Mouse (Mus musculus) heart, postnatal 14 days (tissue): Measurements from ENCODE around the gene Cyp2u1. TPM values are rescaled to one million over a fixed set of nuclear protein-coding genes. Genes with fewer than 3 reads are reported as not detected.
A peak's percentile ranks its signal among the peaks of the same experiment; 100 is the strongest.

Experiments used
- DNase-seq, 2 experiments: peaks; one replicate each; pipeline ENCODE4 v3.0.0; 2021 to 2022
- intact Hi-C: fragments of 180-260 bp; cut with DNase I; formaldehyde crosslinking; loops from one replicate; pipeline ENCODE4 v1.15.1; 2025
- total RNA-seq, 2 experiments: library from RNA; stranded (reverse); gene quantifications; 2 replicates each; pipeline ENCODE4 v1.2.3; 2021

Gene Cyp2u1
- total RNA-seq, 2 experiments from 2014 or later, result 27.8 to 30.0 TPM

DNA sequence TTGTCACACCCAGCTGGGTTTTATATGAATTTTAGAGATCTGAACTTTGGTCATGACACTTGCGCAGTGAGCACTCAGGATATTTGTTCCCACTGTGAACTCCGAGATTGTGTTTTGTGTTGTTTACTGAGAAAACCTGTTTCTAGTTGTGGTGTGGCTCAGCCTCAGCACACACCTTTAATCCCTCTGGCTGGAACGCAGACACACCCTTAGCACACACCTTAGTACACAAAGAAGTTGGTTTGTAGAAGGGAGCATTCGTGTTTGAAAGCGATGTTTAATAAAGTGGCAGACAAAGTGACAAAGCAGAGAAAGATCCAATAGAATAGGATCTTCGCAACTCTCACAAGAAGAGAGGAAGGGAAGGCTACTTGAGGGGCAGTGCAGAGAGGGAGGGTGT, 42.6 kb downstream of the Cyp2u1 start:
- no peak for DNase-seq
- intact Hi-C loops, result no loop called here

- no peak for DNase-seq
- intact Hi-C loops, result no loop called here
Measured at GRCm38 (mm10) chr3:131259392-131259965, 43.5 kb downstream of the Cyp2u1 start.

DNA sequence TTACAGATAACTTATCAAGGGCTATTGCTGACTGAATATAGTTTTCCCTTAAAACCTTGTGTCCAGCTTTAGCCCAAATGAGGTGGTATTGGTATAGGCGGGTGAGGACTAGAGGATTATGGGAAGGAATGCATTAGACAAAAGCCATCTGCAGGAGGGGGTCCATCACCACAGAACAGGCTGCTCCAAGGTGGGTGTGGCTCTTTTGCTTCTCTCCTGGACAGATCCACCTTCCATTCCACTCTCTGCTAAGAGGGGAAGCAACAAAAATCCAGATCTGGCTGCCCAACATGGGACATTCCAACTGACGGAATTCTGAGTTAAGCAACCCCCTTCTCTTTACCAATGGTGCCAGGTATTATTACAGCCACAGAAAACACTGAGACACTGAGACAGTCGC, 44.1 kb downstream of the Cyp2u1 start:
- no peak for DNase-seq
- intact Hi-C loops, result no loop called here

GRCm38 (mm10) chr3:131255399-131255981, 47.5 kb downstream of the Cyp2u1 start:
- no peak for DNase-seq
- intact Hi-C loops, result no loop called here

GRCm38 (mm10) chr3:131254991-131255390, 48.0 kb downstream of the Cyp2u1 start:
- DNase-seq, result no peak
- intact Hi-C loops, result no loop called here

DNA sequence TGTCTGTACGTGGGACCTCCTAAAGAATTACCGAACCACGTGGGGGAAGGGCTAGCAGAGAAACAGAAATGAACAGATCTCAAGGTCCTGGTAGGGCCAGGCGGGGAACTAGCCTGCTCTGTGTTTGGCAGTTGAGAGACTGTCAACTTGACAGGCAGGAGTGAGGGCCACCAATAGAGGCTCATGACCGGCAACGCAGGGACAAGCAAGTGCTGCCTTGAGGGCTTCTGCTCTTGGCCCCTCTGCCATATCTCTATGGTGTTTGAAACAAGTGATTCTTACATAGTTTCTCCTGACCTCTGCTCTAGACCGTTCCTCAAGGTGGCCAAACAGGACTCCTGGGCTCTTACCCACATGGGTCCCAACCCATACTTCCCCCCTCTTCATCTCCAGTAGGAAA, 51.4 kb downstream of the Cyp2u1 start:
- no peak for DNase-seq
- intact Hi-C loops, result no loop called here

DNA sequence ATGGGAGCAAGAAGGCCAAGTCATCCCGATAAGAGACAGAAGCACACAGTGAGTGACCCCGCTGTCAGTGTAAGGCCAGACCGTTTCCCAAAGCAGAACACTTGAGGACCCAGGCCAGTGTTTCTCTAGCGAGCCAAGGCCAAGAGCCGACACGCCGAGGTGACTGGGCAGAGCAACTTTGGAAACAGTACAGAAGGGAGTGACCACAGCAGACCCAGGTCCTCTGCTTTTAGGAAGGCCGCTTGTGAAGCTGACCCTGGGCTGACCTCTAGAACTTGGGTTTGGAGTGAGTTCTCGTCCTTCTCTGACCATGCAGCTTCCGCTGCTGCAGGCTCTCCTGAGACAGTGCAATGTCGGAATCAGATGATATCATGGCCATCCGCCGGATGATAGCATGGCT, 52.0 kb downstream of the Cyp2u1 start:
- intact Hi-C loops, result no loop called here
- no peak for DNase-seq

- intact Hi-C loops, result no loop called here
- no peak for DNase-seq
Measured at GRCm38 (mm10) chr3:131250283-131250682, 52.7 kb downstream of the Cyp2u1 start.

DNA sequence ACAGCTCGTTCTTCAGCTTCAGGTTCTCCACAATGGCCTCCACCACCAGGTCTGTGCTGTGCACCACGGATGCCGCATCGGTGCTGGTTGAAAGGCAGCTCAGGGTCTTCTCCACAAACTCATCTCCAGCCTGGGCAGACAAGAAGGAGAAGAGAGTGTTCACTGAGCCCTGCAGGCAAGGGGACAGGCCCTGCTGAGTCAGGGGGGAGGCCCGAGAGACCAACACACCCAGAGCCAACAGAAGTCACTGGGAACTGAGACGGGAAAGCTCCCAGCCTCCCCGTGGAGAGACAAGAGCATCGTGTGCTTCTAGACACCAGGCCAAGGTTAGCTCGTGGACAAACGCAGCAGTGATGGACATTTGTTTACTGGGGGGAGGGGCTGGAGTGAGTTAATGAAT, 54.6 kb downstream of the Cyp2u1 start:
- intact Hi-C loops, result loop anchor here (2.0 kb wide), 1 partner anchor 20 kb away; no protein-coding TSS in a partner anchor
- DNase-seq, result no peak

DNA sequence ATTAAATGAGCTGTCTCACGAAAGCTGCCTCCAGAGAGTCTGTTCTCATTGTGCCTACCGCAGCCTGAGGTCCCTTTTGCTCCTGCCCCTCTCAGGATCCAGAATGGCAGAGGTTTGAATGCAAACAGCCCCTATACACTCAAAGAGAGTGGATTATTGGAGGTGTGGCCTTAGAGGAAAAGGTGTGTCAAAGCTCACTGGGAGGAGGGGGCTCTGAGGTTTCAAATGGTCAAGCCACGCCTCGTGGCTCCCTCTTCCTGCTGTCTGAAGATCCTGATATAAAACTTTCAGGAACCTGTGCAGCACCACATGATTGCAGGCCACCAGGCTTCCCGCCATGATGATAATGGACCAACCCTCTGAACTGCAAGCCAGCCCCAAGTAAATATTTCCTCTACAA, 55.2 kb downstream of the Cyp2u1 start:
- intact Hi-C loops, result loop anchor here (2.0 kb wide), 1 partner anchor 21 kb away; no protein-coding TSS in a partner anchor
- DNase-seq, result no peak

DNA sequence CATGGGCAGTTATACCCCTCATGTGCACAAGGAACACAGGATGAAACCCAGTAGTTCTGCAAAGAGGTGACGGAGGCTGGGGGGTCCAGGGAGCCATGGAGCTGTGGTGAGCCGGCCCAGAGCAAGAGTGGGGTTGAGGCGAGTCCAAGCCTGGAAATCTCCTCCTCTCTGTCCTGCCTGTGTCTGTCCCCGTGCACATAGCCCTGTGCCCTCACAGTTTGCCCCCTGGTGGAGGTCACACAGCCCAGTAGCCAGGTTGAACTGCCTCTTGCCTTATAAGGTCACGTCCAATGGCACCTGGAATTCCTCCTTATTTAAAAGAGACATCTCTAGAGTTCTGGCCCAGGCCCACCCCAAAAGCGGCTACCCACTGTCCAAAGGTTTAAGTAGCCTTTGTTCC, 55.6 kb downstream of the Cyp2u1 start:
- intact Hi-C loops, result no loop called here
- DNase-seq, result no peak

- intact Hi-C loops, result no loop called here
- peak; percentile 29 to 40 for DNase-seq
Measured at GRCm38 (mm10) chr3:131246579-131247046, 56.4 kb downstream of the Cyp2u1 start.

DNA sequence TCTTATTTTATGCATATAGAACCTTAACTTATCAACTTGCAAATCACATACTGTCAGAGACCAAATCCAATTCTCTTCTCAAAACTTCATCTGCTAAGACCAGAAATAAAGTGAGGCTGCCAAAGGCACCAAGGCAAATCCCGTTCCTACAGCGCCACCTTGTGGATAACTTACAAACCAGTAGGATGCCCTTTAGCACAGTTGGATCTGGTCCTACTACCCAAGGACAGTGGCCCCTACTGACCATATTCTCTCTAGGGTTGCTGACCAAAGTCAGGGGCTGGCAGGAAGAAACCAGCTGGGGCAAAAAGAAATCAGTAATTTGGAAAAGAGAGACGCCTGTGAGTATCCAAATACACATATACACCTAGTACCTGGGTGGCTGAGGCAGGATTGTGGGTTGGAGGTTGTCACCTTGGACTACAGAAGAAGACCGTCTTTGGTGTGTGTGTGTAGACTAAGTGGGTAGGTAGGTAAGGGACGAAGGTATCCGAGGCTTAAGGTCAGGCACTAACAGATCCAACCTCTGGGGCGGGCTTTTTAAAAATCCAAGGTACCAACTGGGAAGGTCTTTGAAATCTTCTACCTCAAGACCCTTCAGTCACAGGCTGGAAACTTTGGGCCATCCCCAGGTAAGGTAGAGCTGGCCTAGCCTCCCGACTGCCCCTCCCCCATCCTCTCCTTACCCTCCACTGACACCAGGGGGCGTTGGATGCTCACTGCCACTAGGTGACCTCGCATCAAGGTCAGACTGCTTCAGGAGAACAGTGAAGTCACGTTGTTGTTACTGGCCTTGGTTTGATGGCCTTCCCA, 57.1 kb downstream of the Cyp2u1 start:
- DNase-seq, result peak; percentile 60 to 82
- intact Hi-C loops, result loop anchor here (2.0 kb wide), 1 partner anchor 531 kb away; no protein-coding TSS in a partner anchor

Other genes with a start within 250 kb of the Cyp2u1 start
- gene Lef1, start 192.8 kb downstream of the Cyp2u1 start, total RNA-seq, result 1 to 10 TPM in 1 of 2 experiments, under 1 TPM in 1; 0.72 to 4.4 TPM
- gene Hadh, start 31.1 kb downstream of the Cyp2u1 start, total RNA-seq, result 100 to 1,000 TPM; 631 to 633 TPM
- gene Sgms2, start 188.2 kb upstream of the Cyp2u1 start, total RNA-seq, result 1 to 10 TPM; 2.0 to 2.7 TPM